Mouse (Mus musculus) spleen, postnatal 4 days (tissue): ENCODE results near the gene M1ap.

Experiments
- DNase-seq, 2 experiments: peaks; one replicate each; pipeline ENCODE4 v3.0.0; 2022; ENCODE audit warnings: low spot score in 2 of 2

M1ap gene

DNA sequence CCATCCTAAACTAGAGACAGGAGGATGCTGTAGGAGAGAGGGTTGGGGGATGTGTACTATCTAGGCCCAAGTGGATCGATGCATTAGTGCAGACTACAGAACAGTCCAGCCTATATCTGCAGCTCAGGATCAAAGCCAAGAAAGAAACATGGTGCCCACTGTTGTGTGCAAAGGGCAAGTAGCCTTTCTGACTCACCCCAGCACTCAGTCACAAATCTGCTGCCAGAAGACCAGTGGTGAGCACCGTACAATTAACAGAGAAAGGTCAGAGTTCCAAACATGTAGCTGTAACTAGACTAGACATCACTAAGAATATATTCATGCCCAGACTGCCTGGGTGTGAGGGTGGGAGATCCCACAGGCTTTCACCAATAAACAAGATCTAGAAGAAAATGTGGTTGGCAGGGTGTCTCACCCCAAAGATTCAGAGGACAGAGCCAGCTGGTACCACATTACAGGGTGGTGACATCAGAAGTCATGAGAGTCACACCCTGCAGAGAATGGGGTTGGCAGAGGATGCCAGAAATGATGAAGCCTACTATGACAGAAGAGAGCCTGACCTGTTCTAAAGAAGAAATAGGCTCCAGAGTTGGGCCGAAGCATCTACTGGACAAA is 12.0 kb upstream of the M1ap start:
- DNase-seq = no peak

DNA sequence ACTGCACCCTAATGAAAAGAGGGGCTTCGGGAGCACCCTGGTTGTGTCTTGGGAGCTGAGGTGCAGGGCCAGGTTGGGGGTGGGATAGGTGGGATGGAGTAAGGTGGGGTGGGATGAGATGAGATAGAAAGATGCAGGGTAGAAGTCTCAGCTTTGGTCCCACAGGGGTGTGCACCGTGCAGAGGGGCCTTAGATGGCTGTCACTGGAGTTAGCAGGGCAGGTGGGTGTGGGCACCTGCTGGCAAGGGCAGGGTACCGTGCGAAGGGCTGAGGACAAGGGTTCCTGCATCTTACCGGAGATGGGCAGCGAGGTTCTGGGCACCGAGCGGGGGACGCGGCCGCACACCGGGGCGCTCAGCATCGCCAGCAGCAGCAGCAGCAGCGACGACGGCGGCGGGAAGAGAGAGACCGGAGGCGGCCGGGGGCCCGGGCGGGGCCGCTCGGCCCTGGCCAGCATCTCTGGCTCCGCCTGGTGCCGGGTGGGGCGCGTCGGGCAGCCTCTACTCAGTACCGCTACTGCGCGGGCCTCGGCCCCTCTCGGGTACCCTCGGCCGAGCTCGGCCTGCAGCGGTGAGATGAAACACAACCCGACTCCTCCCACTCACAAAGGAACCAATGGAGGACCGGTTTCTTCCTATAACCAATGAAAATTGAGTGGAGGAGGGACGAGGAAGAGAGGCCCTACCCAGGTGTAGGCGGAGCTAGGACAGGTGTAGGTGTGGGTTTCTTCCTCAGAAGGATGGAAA is 7.4 kb upstream of the M1ap start, which contains the start of gene Sema4f:
Sema4f (minus strand) TSS at position 603 of the 746 bp plus-strand sequence.
- DNase-seq = no peak

GRCm38 (mm10) chr6:82940765-82941164 is 5.9 kb upstream of the M1ap start:
- DNase-seq = no peak

DNA sequence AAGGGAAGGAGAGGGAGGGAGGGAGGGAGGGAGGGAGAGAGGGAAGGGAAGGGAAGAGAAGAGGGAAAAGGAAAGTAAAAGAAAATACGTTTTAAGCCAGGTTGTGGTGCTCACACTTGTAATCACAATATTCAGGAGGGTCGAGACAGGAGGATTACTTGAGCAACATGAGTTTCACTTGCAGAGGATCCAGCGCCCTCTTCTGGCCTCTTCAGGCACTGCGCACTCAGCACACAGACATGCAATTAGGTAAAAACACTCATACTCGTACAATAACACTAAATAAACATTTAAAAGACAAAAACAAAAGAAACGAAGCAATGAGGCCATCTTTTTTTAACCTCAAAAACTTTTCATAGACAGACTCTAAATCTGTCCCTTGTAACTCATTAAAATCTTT is 952 bp upstream of the M1ap start:
- DNase-seq = no peak

GRCm38 (mm10) chr6:82956553-82957251 is 10.0 kb downstream of the M1ap start:
- no peak for DNase-seq

- DNase-seq = no peak
These were observed 15.0 kb downstream of the M1ap start for GRCm38 (mm10) chr6:82961664-82962063.

- DNase-seq = no peak
These were observed 22.8 kb downstream of the M1ap start for GRCm38 (mm10) chr6:82969249-82970084.

DNA sequence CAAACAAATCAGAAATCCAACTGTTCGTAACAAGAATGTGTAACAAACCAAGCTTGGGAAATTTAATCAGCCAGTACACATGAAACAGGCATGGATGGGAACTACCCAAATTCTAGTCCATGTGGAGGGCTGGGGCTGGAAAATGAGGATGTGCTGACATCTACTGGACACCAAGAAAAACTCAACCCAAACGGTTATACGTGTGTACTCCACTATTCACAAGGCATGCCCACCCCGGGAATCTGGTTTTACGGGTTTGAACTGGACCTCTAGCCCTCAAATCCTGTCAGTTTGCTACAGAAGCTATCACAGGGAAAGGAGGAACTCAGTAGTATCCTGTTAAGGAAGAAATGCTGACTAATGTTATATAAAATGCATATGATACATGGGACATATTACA is 24.3 kb downstream of the M1ap start:
- DNase-seq = peak in 1 of 2 experiments; percentile 19

- DNase-seq = no peak
These were observed 40.8 kb downstream of the M1ap start for GRCm38 (mm10) chr6:82987411-82987971.

- DNase-seq = no peak
These were observed 47.0 kb downstream of the M1ap start for GRCm38 (mm10) chr6:82993696-82994095.

DNA sequence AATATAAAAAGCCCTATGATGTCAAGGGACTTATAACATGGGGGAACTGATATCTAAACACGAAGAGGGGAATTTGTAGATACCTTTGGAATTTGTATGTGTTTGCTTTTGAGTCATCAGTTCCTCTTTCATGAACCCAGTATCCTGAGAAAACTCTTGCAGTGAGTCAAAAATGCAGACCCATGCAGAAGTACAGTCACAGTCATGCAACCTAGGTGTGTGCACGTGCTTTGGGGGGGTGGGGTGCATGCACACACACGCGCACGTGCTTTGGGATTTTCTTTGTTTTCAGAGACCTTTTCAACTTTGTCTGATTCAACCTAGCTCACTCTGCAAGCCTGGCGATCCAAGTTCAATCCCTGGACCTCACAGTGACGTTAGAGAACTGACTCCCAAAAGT is 47.7 kb downstream of the M1ap start:
- DNase-seq = no peak

DNA sequence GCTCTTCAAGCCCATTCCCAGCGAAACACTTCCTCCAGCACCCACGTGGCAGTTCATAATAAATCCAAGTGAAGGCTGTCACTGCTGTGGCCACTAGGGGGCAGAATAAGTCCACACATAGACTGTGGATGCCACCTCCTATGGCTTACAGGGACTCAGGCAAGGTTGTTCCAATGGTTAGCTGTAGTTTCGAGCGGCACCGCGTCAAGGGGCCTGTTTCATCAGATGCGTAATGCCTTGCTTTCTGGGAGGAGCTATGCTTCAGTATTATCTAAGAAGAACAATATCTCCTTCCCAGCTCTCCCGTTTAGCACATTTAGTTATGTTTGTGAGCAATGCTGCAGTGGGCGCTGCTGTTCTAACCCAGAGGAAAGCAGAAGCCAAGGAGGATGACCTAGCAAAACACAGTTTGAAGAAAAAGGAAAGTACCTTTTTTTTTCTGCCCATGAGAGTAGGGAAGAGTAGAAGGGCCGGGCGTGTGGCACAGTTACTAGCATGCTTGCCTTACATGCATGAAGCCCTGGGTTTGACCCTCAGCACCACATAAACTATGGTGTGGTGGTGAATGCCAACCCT is 50.1 kb downstream of the M1ap start:
- DNase-seq = peak; percentile 90 to 95

- peak in 1 of 2 experiments; percentile 70 for DNase-seq
These were observed 50.9 kb downstream of the M1ap start for GRCm38 (mm10) chr6:82997511-82998102.

DNA sequence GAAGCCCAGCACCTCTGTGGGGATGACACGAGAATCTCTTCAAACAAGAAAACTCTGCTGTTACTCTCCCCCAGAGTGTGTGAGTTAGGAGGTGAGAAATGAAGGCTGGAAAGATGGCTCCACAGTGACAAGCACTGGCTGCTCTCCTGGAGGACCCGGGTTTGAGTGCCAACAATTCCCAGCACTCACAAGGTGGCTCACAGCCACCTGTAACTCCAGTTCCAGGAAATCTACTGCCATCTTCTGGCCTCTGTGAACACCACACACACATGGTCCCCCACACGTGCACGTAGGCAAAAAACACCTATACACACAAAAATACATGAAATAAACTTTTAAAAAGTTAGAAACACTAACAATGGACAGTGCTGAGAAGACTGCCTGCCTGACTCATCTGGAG is 51.6 kb downstream of the M1ap start:
- DNase-seq = peak in 1 of 2 experiments; percentile 60

DNA sequence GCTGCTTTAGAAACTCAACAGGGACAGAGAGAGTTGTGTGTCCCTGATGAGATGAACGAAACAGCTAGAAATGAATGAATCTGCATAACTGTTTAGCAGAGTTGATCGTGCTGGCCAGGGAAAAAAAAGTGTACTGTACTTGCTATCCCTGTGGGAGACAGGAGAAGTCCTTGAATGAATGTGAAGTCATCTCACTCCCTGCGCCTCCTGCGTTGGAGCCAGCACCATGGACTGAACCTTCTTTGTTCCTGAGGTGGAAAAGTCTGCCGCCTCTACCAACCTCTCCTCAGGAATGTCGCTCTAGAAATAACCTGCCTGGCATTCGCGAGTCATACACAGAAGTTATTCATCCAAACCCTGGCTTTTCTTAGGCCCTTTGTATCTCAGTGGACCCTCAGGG is 53.3 kb downstream of the M1ap start:
- no peak for DNase-seq

GRCm38 (mm10) chr6:83003082-83003481 is 56.4 kb downstream of the M1ap start:
- no peak for DNase-seq

GRCm38 (mm10) chr6:83003850-83004249 is 57.1 kb downstream of the M1ap start:
- peak in 1 of 2 experiments; percentile 61 for DNase-seq

GRCm38 (mm10) chr6:83004309-83004708 is 57.6 kb downstream of the M1ap start:
- no peak for DNase-seq

GRCm38 (mm10) chr6:83004872-83005271 is 58.2 kb downstream of the M1ap start:
- peak; percentile 63 to 73 for DNase-seq

DNA sequence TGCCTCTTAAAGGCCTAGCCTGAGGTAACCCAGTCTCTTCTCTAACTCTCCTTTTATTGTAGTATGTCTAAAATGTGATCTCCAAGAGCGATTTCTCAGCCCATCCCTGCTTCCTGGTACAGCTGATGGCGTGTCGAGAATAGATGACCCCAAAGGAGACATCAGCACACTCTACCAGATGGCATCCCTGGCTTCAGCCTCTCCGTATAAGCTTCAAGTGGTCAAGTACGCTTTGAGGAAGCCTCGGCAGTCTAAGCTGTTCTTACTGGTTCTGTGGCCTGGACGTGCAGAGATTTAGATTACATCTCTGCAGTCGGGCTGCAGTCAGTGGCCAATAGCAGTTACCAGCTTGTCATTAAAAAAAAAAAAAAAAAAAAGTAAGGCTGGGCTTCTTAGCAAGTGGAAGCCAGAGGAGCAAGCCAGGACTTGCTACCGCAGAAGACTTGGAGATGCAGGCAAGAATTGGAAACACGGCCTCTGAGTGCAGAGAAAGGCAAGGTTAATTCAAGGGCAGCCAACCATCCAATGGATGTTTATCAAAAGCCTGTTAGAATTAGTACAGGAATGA is 58.8 kb downstream of the M1ap start:
- peak in 1 of 2 experiments; percentile 62 for DNase-seq
